Mouse (Mus musculus): ENCODE measurements around the gene Il3ra. TPM values are rescaled to one million over a fixed set of nuclear protein-coding genes. Genes with fewer than 3 reads are reported as not detected.

The Il3ra gene
- polyA plus RNA-seq, 1 experiment from 2014 or later = 2.7 TPM

GRCm38 (mm10) chr14:14348674-14349401, 2.8 kb downstream of the Il3ra start:
- Histone ChIP-seq H3K4me2 (ENCODE audit: low read length) (no peak overlapping the region), H3K36me3 (ENCODE audit: control insufficient read depth, insufficient read depth, low read length) (0 out of 2 replicates have a peak, but pooled peaks cover 3% of the 10 kb centered on the region), H3K4me3 (ENCODE audit: low read depth, low read length) (no peak overlapping the region), H3K4me1 (ENCODE audit: control insufficient read depth, insufficient read depth, low read length) (no peaks in the 10 kb centered on the region), H3K27ac (ENCODE audit: low read length) (no peak overlapping the region), H3K9me3 (replicated peaks; ENCODE audit: control insufficient read depth, low read length, poor library complexity, severe bottlenecking) (peaks cover 20% of the 10 kb centered on the region; the same call in 1 of the 2 replicates), H3K27me3 (ENCODE audit: control insufficient read depth, insufficient read depth, low read depth, low read length) (no peaks in the 10 kb centered on the region), H3K9ac (ENCODE audit: low read depth, low read length) (no peak overlapping the region)
- ATAC-seq = no peak
- 92% methylated on average over 26 of the region's 26 CpGs for WGBS

DNA sequence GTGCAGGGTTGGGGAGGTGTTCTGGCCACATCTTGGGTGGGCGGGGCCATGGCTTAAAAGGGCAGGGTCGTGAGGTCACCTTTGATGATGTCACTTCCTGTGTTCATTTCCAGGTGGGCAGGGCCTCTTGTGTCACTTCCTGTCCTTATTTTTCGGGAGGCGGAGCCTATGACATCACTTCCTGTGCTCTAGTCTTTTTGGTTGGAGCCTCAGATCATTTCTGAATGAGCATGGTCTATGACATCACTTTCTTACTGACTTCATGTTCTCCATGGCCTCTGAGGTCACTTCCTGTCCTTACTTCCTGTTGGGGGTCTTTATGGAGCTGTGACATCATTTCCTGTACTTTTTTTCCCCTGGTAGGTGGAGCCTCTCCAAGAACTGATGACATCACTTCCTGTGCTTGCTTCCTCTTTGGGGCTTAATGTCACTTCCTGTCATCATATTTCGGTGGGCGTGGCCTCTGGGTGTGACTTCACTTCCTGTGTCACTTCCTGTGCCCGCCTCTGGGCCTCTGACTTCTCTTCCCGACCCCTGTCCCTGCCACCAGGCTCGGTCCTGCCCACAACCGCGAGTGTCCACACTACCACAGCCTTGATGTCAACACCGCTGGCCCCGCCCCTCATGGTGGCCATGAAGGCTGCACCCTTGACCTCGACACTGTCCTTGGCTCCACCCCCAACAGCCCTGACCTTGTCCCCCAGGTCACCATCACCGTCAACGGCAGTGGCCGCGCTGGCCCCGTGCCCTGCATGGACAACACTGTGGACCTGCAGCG, 3.6 kb downstream of the Il3ra start:
- H3K36me3 ChIP-seq (ENCODE audit: control insufficient read depth, insufficient read depth, low read length) = 0 out of 2 replicates have a peak, but pooled peaks cover 3% of the 10 kb centered on the region
- H3K27me3 ChIP-seq (ENCODE audit: control insufficient read depth, insufficient read depth, low read depth, low read length) = no peaks in the 10 kb centered on the region
- no peak overlapping the region for H3K9ac ChIP-seq (ENCODE audit: low read depth, low read length)
- no peak overlapping the region for H3K4me3 ChIP-seq (ENCODE audit: low read depth, low read length)
- H3K9me3 ChIP-seq (replicated peaks; ENCODE audit: control insufficient read depth, low read length, poor library complexity, severe bottlenecking) = peaks cover 20% of the 10 kb centered on the region; the same call in 1 of the 2 replicates
- H3K4me1 ChIP-seq (ENCODE audit: control insufficient read depth, insufficient read depth, low read length) = no peaks in the 10 kb centered on the region
- H3K27ac ChIP-seq (ENCODE audit: low read length) = no peak overlapping the region
- no peak for ATAC-seq
- 98% methylated on average over 20 of the region's 20 CpGs for WGBS
- H3K4me2 ChIP-seq (ENCODE audit: low read length) = no peak overlapping the region

GRCm38 (mm10) chr14:14350263-14351147, 4.4 kb downstream of the Il3ra start:
- 98% methylated on average over 29 of the region's 29 CpGs for WGBS

GRCm38 (mm10) chr14:14351148-14351455, 5.0 kb downstream of the Il3ra start:
- ATAC-seq = no peak
- 97% methylated on average over 7 of the region's 7 CpGs for WGBS
- no peak overlapping the region for H3K4me2 ChIP-seq (ENCODE audit: low read length)
- 0 out of 2 replicates have a peak, but pooled peaks cover 3% of the 10 kb centered on the region for H3K36me3 ChIP-seq (ENCODE audit: control insufficient read depth, insufficient read depth, low read length)
- H3K9me3 ChIP-seq (replicated peaks; ENCODE audit: control insufficient read depth, low read length, poor library complexity, severe bottlenecking) = peaks cover 20% of the 10 kb centered on the region; the same call in 1 of the 2 replicates
- no peaks in the 10 kb centered on the region for H3K27me3 ChIP-seq (ENCODE audit: control insufficient read depth, insufficient read depth, low read depth, low read length)
- H3K27ac ChIP-seq (ENCODE audit: low read length) = no peak overlapping the region
- no peak overlapping the region for H3K4me3 ChIP-seq (ENCODE audit: low read depth, low read length)
- no peaks in the 10 kb centered on the region for H3K4me1 ChIP-seq (ENCODE audit: control insufficient read depth, insufficient read depth, low read length)
- no peak overlapping the region for H3K9ac ChIP-seq (ENCODE audit: low read depth, low read length)

More at GRCm38 (mm10) chr14:14350263-14351147, 4.4 kb downstream of the Il3ra start:
- Histone ChIP-seq H3K36me3 (ENCODE audit: control insufficient read depth, insufficient read depth, low read length) (0 out of 2 replicates have a peak, but pooled peaks cover 3% of the 10 kb centered on the region), H3K4me2 (ENCODE audit: low read length) (no peak overlapping the region), H3K27ac (ENCODE audit: low read length) (no peak overlapping the region), H3K27me3 (ENCODE audit: control insufficient read depth, insufficient read depth, low read depth, low read length) (no peaks in the 10 kb centered on the region), H3K9ac (ENCODE audit: low read depth, low read length) (no peak overlapping the region), H3K4me1 (ENCODE audit: control insufficient read depth, insufficient read depth, low read length) (no peaks in the 10 kb centered on the region), H3K9me3 (replicated peaks; ENCODE audit: control insufficient read depth, low read length, poor library complexity, severe bottlenecking) (peaks cover 20% of the 10 kb centered on the region; the same call in 1 of the 2 replicates), H3K4me3 (ENCODE audit: low read depth, low read length) (no peak overlapping the region)
- no peak for ATAC-seq

DNA sequence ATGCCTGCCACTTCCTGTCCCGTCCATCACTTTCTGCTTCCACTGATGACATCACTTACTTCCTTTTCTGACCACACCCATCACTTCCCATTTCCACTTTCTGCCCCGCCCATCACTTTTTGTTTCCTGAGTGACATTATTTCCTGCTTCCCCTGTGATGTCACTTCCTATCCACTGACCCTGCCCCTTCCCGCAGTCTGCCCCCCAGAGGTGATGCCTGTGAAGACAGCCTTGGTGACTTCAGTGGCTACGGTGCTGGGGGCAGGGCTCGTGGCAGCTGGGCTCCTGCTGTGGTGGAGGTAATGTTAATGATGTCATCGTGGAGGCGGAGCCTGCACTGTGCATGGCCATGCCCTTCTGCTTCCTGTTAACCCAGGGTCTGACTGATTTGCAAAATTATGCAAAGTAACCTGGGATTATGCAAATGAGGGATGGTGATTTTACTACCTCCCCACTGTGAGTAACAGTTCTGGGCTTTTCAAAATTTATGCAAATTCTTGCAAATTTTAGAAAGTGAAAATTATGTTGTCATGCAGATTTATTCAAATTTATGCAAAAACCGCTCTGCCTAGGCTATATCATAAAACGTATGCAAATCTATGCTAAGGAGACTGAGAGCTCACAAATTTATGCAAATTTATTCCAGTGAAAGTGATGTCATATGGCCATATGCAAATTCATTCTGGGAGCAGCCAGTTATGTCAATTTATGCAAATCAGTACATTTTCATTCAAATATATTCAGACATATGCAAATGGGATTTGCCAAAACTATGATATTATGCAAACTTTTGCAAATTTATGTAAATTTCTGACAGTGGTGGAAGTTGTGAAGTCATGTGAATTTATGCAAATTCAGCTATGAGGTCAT, 5.9 kb downstream of the Il3ra start:
- 77% methylated on average over 9 of the region's 9 CpGs for WGBS
- Histone ChIP-seq H3K4me3 (ENCODE audit: low read depth, low read length) (no peak overlapping the region), H3K9ac (ENCODE audit: low read depth, low read length) (no peak overlapping the region), H3K4me2 (ENCODE audit: low read length) (no peak overlapping the region), H3K27me3 (ENCODE audit: control insufficient read depth, insufficient read depth, low read depth, low read length) (no peaks in the 10 kb centered on the region), H3K27ac (ENCODE audit: low read length) (no peak overlapping the region), H3K9me3 (replicated peaks; ENCODE audit: control insufficient read depth, low read length, poor library complexity, severe bottlenecking) (peaks cover 20% of the 10 kb centered on the region; the same call in 1 of the 2 replicates), H3K4me1 (ENCODE audit: control insufficient read depth, insufficient read depth, low read length) (no peaks in the 10 kb centered on the region), H3K36me3 (ENCODE audit: control insufficient read depth, insufficient read depth, low read length) (0 out of 2 replicates have a peak, but pooled peaks cover 3% of the 10 kb centered on the region)
- ATAC-seq = peak; percentile 23

DNA sequence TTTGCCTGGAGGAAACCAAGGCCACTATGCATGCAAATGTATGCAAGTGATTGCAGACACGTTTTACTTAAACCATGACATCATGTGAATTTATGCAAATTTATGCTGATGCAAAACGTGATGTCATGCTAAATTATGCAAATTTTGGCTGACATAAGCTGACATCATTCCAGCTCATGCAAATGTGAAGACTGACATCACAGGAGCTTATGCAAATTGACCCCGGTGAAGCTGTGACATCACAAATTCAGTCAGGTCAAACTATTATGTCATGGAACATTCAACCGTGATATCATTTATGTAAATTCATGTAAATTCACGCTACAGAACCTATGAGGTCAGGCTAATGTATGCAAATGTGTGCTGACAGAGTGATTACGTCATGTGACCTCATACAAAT, 6.5 kb downstream of the Il3ra start:
- H3K9me3 ChIP-seq (replicated peaks; ENCODE audit: control insufficient read depth, low read length, poor library complexity, severe bottlenecking) = peaks cover 20% of the 10 kb centered on the region; the same call in 1 of the 2 replicates
- ATAC-seq = no peak
- H3K27ac ChIP-seq (ENCODE audit: low read length) = no peak overlapping the region
- no peak overlapping the region for H3K4me2 ChIP-seq (ENCODE audit: low read length)
- no peaks in the 10 kb centered on the region for H3K27me3 ChIP-seq (ENCODE audit: control insufficient read depth, insufficient read depth, low read depth, low read length)
- H3K36me3 ChIP-seq (ENCODE audit: control insufficient read depth, insufficient read depth, low read length) = 0 out of 2 replicates have a peak, but pooled peaks cover 3% of the 10 kb centered on the region
- no peaks in the 10 kb centered on the region for H3K4me1 ChIP-seq (ENCODE audit: control insufficient read depth, insufficient read depth, low read length)
- 70% methylated on average over 6 of the region's 6 CpGs for WGBS
- H3K9ac ChIP-seq (ENCODE audit: low read depth, low read length) = no peak overlapping the region
- no peak overlapping the region for H3K4me3 ChIP-seq (ENCODE audit: low read depth, low read length)

DNA sequence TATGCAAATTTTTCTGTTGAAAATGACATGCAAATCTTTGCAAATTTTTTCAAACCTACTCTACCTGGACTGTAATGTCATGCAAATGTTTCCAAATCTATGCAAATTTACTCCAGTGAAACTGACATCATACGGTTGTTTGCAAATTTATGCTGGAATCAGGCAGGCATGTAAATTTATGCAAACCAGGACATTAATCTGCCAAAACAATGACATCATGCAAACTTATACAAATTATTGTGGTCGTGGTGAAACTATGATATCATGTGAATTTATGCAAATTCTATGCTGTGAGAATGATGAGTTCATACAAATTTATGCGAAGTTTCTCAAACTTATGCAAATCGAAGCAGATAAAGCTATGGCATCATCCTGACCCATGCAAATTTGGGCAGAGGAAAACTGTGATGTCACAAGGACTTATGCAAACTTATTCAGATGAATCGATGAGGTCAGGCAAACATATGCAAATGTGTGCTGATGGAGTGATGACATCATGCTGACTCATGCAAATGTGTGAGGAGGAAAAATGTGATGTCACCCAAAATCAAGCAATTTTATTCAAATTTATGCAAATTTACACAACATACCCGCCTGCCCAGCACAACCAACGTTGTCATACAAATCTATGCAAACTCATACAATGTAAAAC, 7.1 kb downstream of the Il3ra start:
- H3K4me2 ChIP-seq (ENCODE audit: low read length) = no peak overlapping the region
- H3K27me3 ChIP-seq (ENCODE audit: control insufficient read depth, insufficient read depth, low read depth, low read length) = no peaks in the 10 kb centered on the region
- 0 out of 2 replicates have a peak, but pooled peaks have one; percentile 0 for ATAC-seq
- no peaks in the 10 kb centered on the region for H3K4me1 ChIP-seq (ENCODE audit: control insufficient read depth, insufficient read depth, low read length)
- H3K9me3 ChIP-seq (replicated peaks; ENCODE audit: control insufficient read depth, low read length, poor library complexity, severe bottlenecking) = peaks cover 20% of the 10 kb centered on the region; the same call in 1 of the 2 replicates
- no peak overlapping the region for H3K9ac ChIP-seq (ENCODE audit: low read depth, low read length)
- WGBS = 86% methylated on average over 7 of the region's 7 CpGs
- H3K4me3 ChIP-seq (ENCODE audit: low read depth, low read length) = no peak overlapping the region
- 0 out of 2 replicates have a peak, but pooled peaks cover 3% of the 10 kb centered on the region for H3K36me3 ChIP-seq (ENCODE audit: control insufficient read depth, insufficient read depth, low read length)
- H3K27ac ChIP-seq (ENCODE audit: low read length) = no peak overlapping the region
